Mouse (Mus musculus) brain, embryonic 14.5 days (tissue): ENCODE results near the gene Akr1c13. TPM values are rescaled to one million over a fixed set of nuclear protein-coding genes. Genes with fewer than 3 reads are reported as not detected.
"Not testable (repeated sequence)": the region's sequence is repeated elsewhere in the genome, so short reads cannot be mapped to it uniquely, and the experiment has no call there.

Experiments
- DNase-seq: peaks from one replicate; pipeline ENCODE4 v3.0.0-alpha.2; 2011; ENCODE audit warnings: low read depth
- CTCF ChIP-seq: fragments of 200-500 bp; IDR thresholded peaks from 2 replicates; pipeline ENCODE4 v1.5.1; 2012; ENCODE audit warnings: inconsistent platforms, mild to moderate bottlenecking, moderate library complexity, borderline replicate concordance; ENCODE audit not compliant: insufficient read depth, insufficient read length; ENCODE audit errors: extremely low read depth
- POLR2A ChIP-seq: fragments of 200-500 bp; IDR thresholded peaks from 2 replicates; pipeline ENCODE4 v1.6.1; 2012; ENCODE audit warnings: mild to moderate bottlenecking, inconsistent platforms, borderline replicate concordance; ENCODE audit not compliant: poor library complexity, insufficient read depth, insufficient read length, severe bottlenecking; ENCODE audit errors: extremely low read depth
- polyA plus RNA-seq: library from polyadenylated mRNA; depleted of rRNA; stranded (reverse); fragments of >200 nt; gene quantifications from 2 replicates; pipeline ENCODE4 v1.2.3, GENCODE M21; 2012; rRNA removed

Akr1c13 gene
- polyA plus RNA-seq, 1 experiment = 1.6 TPM

GRCm38 (mm10) chr13:4211560-4212299 is 20.8 kb downstream of the Akr1c13 start:
- peak; percentile 8 for DNase-seq
- TF ChIP-seq CTCF (no peak), POLR2A (no peak)

DNA sequence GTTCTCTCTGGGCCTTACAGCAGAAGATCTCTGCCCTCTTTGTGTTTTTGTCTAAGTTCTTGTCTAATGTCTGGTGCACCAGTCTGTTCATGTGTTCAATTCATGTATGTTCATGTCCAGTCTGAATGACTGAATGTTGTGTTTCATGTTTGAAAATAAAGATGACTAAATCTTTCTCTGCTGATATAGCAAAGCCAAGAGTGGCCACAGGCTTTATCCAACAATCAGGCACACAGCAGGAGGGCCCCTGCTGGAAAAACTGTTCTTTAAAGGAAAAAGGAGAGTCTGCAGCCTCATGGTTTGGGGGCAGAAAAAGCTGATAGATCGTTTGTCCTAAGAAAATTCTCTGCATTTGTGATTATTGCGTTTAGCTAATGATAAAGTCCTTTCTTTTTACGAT is 21.4 kb downstream of the Akr1c13 start:
- TF ChIP-seq CTCF = no peak
- no peak for TF ChIP-seq POLR2A
- DNase-seq = peak; percentile 11

GRCm38 (mm10) chr13:4215496-4215895 is 24.5 kb downstream of the Akr1c13 start:
- not testable (repeated sequence) for DNase-seq

DNA sequence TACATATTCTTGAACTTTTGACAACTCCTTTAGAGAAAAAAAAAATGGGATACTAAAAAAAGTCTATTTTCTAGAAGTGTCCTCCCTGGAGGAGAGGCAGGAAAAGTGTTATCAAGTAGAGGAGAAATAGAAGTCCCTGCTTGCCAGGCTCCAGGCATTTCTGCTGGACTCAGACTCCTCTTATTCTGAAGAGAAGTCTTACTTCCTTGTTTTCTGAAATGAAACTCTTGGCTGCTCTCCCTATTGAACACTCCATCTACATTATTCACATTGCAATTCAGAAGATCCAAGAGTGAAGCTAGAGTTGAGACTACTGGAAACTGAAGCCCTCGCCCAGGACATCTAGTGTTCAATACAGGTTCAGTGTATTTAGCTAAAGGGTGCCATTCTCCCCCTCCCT is 37.5 kb downstream of the Akr1c13 start, which contains the start of gene Akr1c19:
Gene Akr1c19 (plus strand): TSS at position 260 of the 400 bp plus-strand sequence.
- no peak for DNase-seq
- TF ChIP-seq POLR2A (no peak), CTCF (no peak)

GRCm38 (mm10) chr13:4230841-4231623 is 40.1 kb downstream of the Akr1c13 start:
- no peak for DNase-seq
- TF ChIP-seq CTCF (no peak), POLR2A (no peak)

GRCm38 (mm10) chr13:4233135-4233534 is 42.2 kb downstream of the Akr1c13 start:
- TF ChIP-seq POLR2A = no peak
- no peak for TF ChIP-seq CTCF
- DNase-seq = no peak

- DNase-seq = no peak
- TF ChIP-seq CTCF (no peak), POLR2A (no peak)
These were observed 42.7 kb downstream of the Akr1c13 start for GRCm38 (mm10) chr13:4233536-4234172.

DNA sequence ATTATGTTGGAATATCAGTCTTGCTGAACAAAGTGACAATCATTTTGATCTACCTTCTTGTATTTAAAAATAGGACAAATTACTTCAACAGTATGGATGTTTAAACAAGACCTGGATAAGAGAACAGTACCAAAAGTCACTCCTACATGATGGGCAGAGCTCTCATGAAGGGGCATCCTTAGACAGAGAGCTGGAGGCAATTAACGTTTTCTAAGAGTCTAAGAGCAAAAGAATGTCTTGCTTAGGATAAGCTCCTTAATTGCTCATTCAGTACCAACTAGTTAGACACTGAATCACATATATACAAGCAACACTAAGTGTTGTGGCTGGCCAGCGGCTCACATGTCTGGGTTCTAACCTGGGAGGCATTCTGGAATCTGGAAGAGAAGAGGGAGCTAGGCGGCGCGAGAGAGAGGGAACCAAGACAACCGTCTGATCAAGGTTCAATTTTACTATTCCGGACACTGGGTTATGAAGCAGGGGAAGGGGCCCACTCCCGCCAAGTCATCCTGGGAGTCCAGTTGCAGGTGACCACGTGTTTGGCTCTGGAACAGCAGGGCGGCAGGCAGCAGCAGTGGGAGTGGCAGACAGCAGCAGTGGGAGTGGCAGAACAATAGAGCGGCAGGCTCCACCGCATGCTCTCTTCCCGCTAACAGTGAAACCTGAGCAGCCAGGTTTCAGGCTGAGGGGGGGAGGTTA is 54.1 kb downstream of the Akr1c13 start:
- TF ChIP-seq POLR2A (no peak), CTCF (no peak)
- DNase-seq = peak; percentile 77

GRCm38 (mm10) chr13:4249347-4249746 is 58.4 kb downstream of the Akr1c13 start:
- no peak for TF ChIP-seq CTCF
- no peak for TF ChIP-seq POLR2A
- DNase-seq = no peak

Other genes starting within 250 kb of the Akr1c13 start
- gene Ucn3, start 245.8 kb upstream of the Akr1c13 start, polyA plus RNA-seq = 0.05 and 0.09 TPM in 2 replicates
- 0.26 and 0.38 TPM in 2 replicates for gene Akr1c14, start 142.1 kb upstream of the Akr1c13 start, polyA plus RNA-seq
- gene Akr1c18, start 40.5 kb upstream of the Akr1c13 start, polyA plus RNA-seq = 0.11 TPM in 1 of 2 replicates, not detected in the other
- gene Akr1c19, start 37.5 kb downstream of the Akr1c13 start, polyA plus RNA-seq = 2.6 TPM in 2 replicates
- gene Akr1c12, start 88.3 kb downstream of the Akr1c13 start, polyA plus RNA-seq = 0.09 and 0.10 TPM in 2 replicates
- not detected in 2 replicates for gene Akr1c6, start 243.2 kb downstream of the Akr1c13 start, polyA plus RNA-seq